Mouse (Mus musculus): ENCODE results near the gene Wdr38.

Wdr38 gene

GRCm38 (mm10) chr2:38997386-38998374, at the start of gene Wdr38:
Wdr38 (plus strand) TSS chr2:38997476.
- peak; percentile 95 to 96 for DNase-seq

GRCm38 (mm10) chr2:38947566-38947965, 49.7 kb upstream of the Wdr38 start:
- no peak for DNase-seq

GRCm38 (mm10) chr2:38950281-38950719, 47.0 kb upstream of the Wdr38 start:
- DNase-seq = peak; percentile 90

GRCm38 (mm10) chr2:38953152-38953883, 44.0 kb upstream of the Wdr38 start:
- DNase-seq = peak; percentile 65 to 82

GRCm38 (mm10) chr2:38956062-38956461, 41.2 kb upstream of the Wdr38 start:
- DNase-seq = no peak

GRCm38 (mm10) chr2:38957671-38958223, 39.5 kb upstream of the Wdr38 start:
- no peak for DNase-seq

GRCm38 (mm10) chr2:38964198-38964597, 33.1 kb upstream of the Wdr38 start:
- no peak for DNase-seq

GRCm38 (mm10) chr2:38969650-38970049, 27.6 kb upstream of the Wdr38 start:
- no peak for DNase-seq

GRCm38 (mm10) chr2:38970057-38970456, 27.2 kb upstream of the Wdr38 start:
- no peak for DNase-seq

- DNase-seq = no peak
Measured at GRCm38 (mm10) chr2:38973223-38973622, 24.1 kb upstream of the Wdr38 start.

GRCm38 (mm10) chr2:38973701-38974100, 23.6 kb upstream of the Wdr38 start:
- peak in 1 of 2 experiments; percentile 44 for DNase-seq

- no peak for DNase-seq
Measured at GRCm38 (mm10) chr2:38974171-38974570, 23.1 kb upstream of the Wdr38 start.

- DNase-seq = no peak
Measured at GRCm38 (mm10) chr2:38975181-38975580, 22.1 kb upstream of the Wdr38 start.

GRCm38 (mm10) chr2:38975941-38976805, 21.1 kb upstream of the Wdr38 start:
- DNase-seq = no peak

GRCm38 (mm10) chr2:38977837-38978236, 19.4 kb upstream of the Wdr38 start:
- DNase-seq = no peak

GRCm38 (mm10) chr2:38983456-38983855, 13.8 kb upstream of the Wdr38 start:
- DNase-seq = no peak

- peak in 1 of 2 experiments; percentile 37 for DNase-seq
Measured at GRCm38 (mm10) chr2:38986580-38986979, 10.7 kb upstream of the Wdr38 start.

GRCm38 (mm10) chr2:38987371-38987770, 9.9 kb upstream of the Wdr38 start:
- no peak for DNase-seq

GRCm38 (mm10) chr2:38987803-38988510, 9.3 kb upstream of the Wdr38 start:
- DNase-seq = no peak

GRCm38 (mm10) chr2:38988929-38989328, 8.3 kb upstream of the Wdr38 start:
- no peak for DNase-seq

- DNase-seq = no peak
Measured at GRCm38 (mm10) chr2:38992004-38992403, 5.3 kb upstream of the Wdr38 start.

GRCm38 (mm10) chr2:38992452-38992851, 4.8 kb upstream of the Wdr38 start:
- DNase-seq = no peak
